Mouse (Mus musculus) lung, postnatal 0 days (tissue): ENCODE data around the gene Bend6. TPM values are rescaled to one million over a fixed set of nuclear protein-coding genes. Genes with fewer than 3 reads are reported as not detected.

Source experiments
- ATAC-seq: fragments of 200-750 bp; cut with Nextera tagmentation; 2 replicates; pipeline ENCODE4 v1.8.0; 2017; ENCODE audit warnings: moderate library complexity
- DNase-seq: peaks from one replicate; pipeline ENCODE4 v3.0.0-alpha.2; 2016; ENCODE audit warnings: low spot score
- H3K27ac ChIP-seq: fragments of 300-500 bp; sonication (generic); 2 replicates; pipeline ENCODE4 v1.5.1; 2014; ENCODE audit warnings: antibody characterized with exemption, mild to moderate bottlenecking, low read length, mixed read lengths
- H3K27me3 ChIP-seq: fragments of 300-500 bp; sonication (generic); replicated peaks from 2 replicates; pipeline ENCODE4 v1.6.1; 2014; ENCODE audit warnings: low read length, mixed read lengths; ENCODE audit not compliant: insufficient read depth
- H3K36me3 ChIP-seq: fragments of 300-500 bp; sonication (generic); 2 replicates; pipeline ENCODE4 v1.6.1; 2014; ENCODE audit warnings: low read length, mixed read lengths; ENCODE audit not compliant: insufficient read depth
- H3K4me1 ChIP-seq: fragments of 300-500 bp; sonication (generic); 2 replicates; pipeline ENCODE4 v1.6.1; 2014; ENCODE audit warnings: antibody characterized with exemption, low read depth, low read length, mixed read lengths; ENCODE audit not compliant: insufficient read depth
- H3K4me2 ChIP-seq: fragments of 300-500 bp; sonication (generic); replicated peaks from 2 replicates; pipeline ENCODE4 v1.6.1; 2014; ENCODE audit warnings: low read depth, mild to moderate bottlenecking, low read length, moderate library complexity, mixed read lengths
- H3K4me3 ChIP-seq: fragments of 300-500 bp; sonication (generic); 2 replicates; pipeline ENCODE4 v1.5.1; 2014; ENCODE audit warnings: low read depth, low read length
- H3K9ac ChIP-seq: fragments of 300-500 bp; sonication (generic); replicated peaks from 2 replicates; pipeline ENCODE4 v1.6.1; 2014; ENCODE audit warnings: low read depth, mild to moderate bottlenecking
- H3K9me3 ChIP-seq: fragments of 300-500 bp; sonication (generic); 2 replicates; pipeline ENCODE4 v1.6.1; 2016; ENCODE audit warnings: low read length, mixed read lengths
- CTCF ChIP-seq: IDR thresholded peaks from 2 replicates; pipeline ENCODE4 v1.5.1; 2016; ENCODE audit warnings: antibody characterized with exemption, mild to moderate bottlenecking
- EP300 ChIP-seq: IDR thresholded peaks from 2 replicates; pipeline ENCODE4 v1.6.1; 2016; ENCODE audit warnings: antibody characterized with exemption, mild to moderate bottlenecking, control low read depth
- WGBS: fragments of 180-500 bp; shearing (Covaris S2); extraction: QIAGEN DNeasy Blood & Tissue Kit; methylation state at CpG from one replicate; pipeline ENCODE4 v1.1.7; 2014; 5-methylcytosine and 5-hydroxymethylcytosine counted together
- polyA plus RNA-seq: library from polyadenylated mRNA; unstranded; fragments of >200 nt; fragmentation: Nextera tagmentation; extraction: Ambion mirVana; gene quantifications from 2 replicates; pipeline ENCODE4 v1.2.1, GENCODE M21; 2015

Gene Bend6
- polyA plus RNA-seq, 1 experiment from 2014 or later = 0.45 TPM

- peaks cover 13% of the 10 kb centered on the region for H3K27me3 ChIP-seq
- no peak overlapping the region for H3K27ac ChIP-seq
- no peaks in the 10 kb centered on the region for H3K36me3 ChIP-seq
- no peak overlapping the region for H3K9ac ChIP-seq
- DNase-seq = no peak
- no peak overlapping the region for H3K4me2 ChIP-seq
- ATAC-seq = no peak
- H3K4me3 ChIP-seq = no peak overlapping the region
- TF ChIP-seq EP300 (no peak), CTCF (no peak)
- no peaks in the 10 kb centered on the region for H3K9me3 ChIP-seq
- no peaks in the 10 kb centered on the region for H3K4me1 ChIP-seq
- WGBS = 64% methylated on average over 8 of the region's 8 CpGs
These were observed 4.0 kb upstream of the Bend6 start for GRCm38 (mm10) chr1:33911589-33911988.

- Histone ChIP-seq H3K27me3 (peaks cover 19% of the 10 kb centered on the region), H3K9ac (no peak within 1 kb of the TSS), H3K4me3 (peak within 1 kb of the TSS; percentile 60), H3K4me1 (no peaks in the 10 kb centered on the region), H3K27ac (no peak within 1 kb of the TSS), H3K9me3 (no peaks in the 10 kb centered on the region), H3K4me2 (peak within 1 kb of the TSS; percentile 95), H3K36me3 (no peaks in the 10 kb centered on the region)
- TF ChIP-seq EP300 (no peak), CTCF (no peak)
- DNase-seq (no peak), ATAC-seq (no peak)
- WGBS = 4% methylated on average over 31 of the region's 44 CpGs
These were observed 761 bp upstream of the Bend6 start, which contains the start of gene Dst for GRCm38 (mm10) chr1:33908191-33908962. TSS of gene Dst (plus strand) at chr1:33908225.

DNA sequence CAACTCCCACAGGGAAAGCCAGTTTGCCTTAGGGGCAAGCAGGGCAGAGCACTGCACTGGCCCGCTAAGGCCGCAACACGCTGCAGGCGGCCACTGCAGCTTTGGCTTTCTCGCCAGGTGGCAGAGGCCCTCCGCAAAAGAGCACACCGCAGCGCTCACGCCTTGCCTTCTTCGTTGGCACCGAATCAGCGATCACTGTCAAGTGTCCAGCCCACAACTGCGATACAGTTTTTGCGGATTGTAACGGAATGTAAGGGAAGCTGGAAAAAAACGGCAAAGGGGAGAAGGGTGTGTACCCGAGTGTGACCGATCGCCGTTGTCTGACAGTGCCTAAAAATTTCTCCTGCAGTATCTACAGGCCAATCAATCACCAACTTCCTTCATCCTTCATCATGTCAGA is 689 bp downstream of the Bend6 start:
- H3K27ac ChIP-seq = no peak overlapping the region
- ATAC-seq = no peak
- H3K27me3 ChIP-seq = peaks cover 19% of the 10 kb centered on the region
- H3K4me3 ChIP-seq = peak overlapping the region; percentile 60
- TF ChIP-seq EP300 = no peak
- no peak for TF ChIP-seq CTCF
- H3K9ac ChIP-seq = no peak overlapping the region
- no peak for DNase-seq
- no peaks in the 10 kb centered on the region for H3K9me3 ChIP-seq
- WGBS = 5% methylated on average over 20 of the region's 20 CpGs
- H3K4me1 ChIP-seq = no peaks in the 10 kb centered on the region
- peak overlapping the region; percentile 95 for H3K4me2 ChIP-seq
- no peaks in the 10 kb centered on the region for H3K36me3 ChIP-seq

DNA sequence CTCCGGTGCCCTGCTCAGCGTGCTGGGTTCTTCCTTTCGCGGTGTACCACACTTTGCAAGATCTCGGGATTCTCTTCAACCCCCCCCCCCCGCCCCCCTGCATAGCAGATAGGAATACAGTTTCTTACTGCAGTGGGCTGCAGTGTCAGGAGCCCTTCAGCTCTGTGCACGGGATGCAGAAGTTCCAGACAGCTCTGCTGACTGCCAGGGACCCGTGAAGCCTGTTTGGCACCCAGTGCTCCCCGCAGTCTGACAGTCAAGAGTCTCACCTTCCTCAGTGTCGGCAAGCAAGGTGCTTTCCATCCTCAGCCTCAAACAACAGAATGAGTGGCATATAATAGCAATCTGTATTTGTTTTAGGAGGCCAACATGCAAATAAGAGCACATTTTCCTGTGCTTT is 1.4 kb downstream of the Bend6 start:
- Histone ChIP-seq H3K9ac (no peak overlapping the region), H3K27me3 (peaks cover 19% of the 10 kb centered on the region), H3K4me3 (no peak overlapping the region), H3K4me2 (no peak overlapping the region), H3K9me3 (no peaks in the 10 kb centered on the region), H3K36me3 (no peaks in the 10 kb centered on the region), H3K4me1 (no peaks in the 10 kb centered on the region), H3K27ac (no peak overlapping the region)
- DNase-seq = no peak
- no peak for ATAC-seq
- WGBS = 26% methylated on average over 10 of the region's 10 CpGs
- TF ChIP-seq EP300 (no peak), CTCF (no peak)

GRCm38 (mm10) chr1:33903587-33903986 is 4.0 kb downstream of the Bend6 start:
- ATAC-seq (no peak), DNase-seq (peak; percentile 45)
- peaks cover 14% of the 10 kb centered on the region for H3K27me3 ChIP-seq
- 24% methylated on average over 9 of the region's 9 CpGs for WGBS
- TF ChIP-seq EP300 = no peak
- TF ChIP-seq CTCF = no peak
- H3K4me3 ChIP-seq = no peak overlapping the region
- no peaks in the 10 kb centered on the region for H3K36me3 ChIP-seq
- no peak overlapping the region for H3K27ac ChIP-seq
- H3K9me3 ChIP-seq = no peaks in the 10 kb centered on the region
- H3K9ac ChIP-seq = no peak overlapping the region
- H3K4me2 ChIP-seq = no peak overlapping the region
- no peaks in the 10 kb centered on the region for H3K4me1 ChIP-seq

DNA sequence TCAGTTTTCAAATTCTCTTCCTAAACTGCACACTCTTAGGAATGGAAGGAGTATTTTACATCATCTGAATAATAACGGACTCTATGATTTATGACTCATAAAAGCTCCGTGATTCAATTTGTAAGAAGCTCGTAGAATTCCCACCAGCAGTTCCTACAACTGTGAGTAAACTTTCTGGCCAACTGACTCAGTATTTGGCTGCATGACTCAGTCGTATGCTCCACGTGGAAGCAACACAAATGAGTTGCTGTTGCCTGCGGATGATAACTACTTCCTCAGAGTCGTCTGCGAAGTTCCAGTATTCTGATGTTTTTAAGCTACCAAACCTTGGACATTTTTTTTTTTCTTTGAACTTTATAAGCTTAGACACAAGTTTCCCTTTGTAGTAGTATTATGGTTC is 7.4 kb downstream of the Bend6 start:
- Histone ChIP-seq H3K4me1 (no peaks in the 10 kb centered on the region), H3K27ac (no peak overlapping the region), H3K4me2 (no peak overlapping the region), H3K27me3 (no peaks in the 10 kb centered on the region), H3K4me3 (no peak overlapping the region), H3K36me3 (no peaks in the 10 kb centered on the region), H3K9ac (no peak overlapping the region), H3K9me3 (no peaks in the 10 kb centered on the region)
- TF ChIP-seq CTCF = no peak
- no peak for TF ChIP-seq EP300
- 72% methylated on average over 8 of the region's 8 CpGs for WGBS
- ATAC-seq (no peak), DNase-seq (no peak)
